Mouse (Mus musculus): Measurements from ENCODE around the gene Tmem95. TPM values are rescaled to one million over a fixed set of nuclear protein-coding genes. Genes with fewer than 3 reads are reported as not detected.

The Tmem95 gene
- polyA plus RNA-seq, 1 experiment from 2014 or later = not detected

- Histone ChIP-seq H3K4me1 (replicated peaks; ENCODE audit: control insufficient read depth, insufficient read depth, low read length) (no peaks in the 10 kb centered on the region; the same call in none of the 2 replicates), H3K9me3 (ENCODE audit: control insufficient read depth, low read length) (no peaks in the 10 kb centered on the region), H3K4me3 (ENCODE audit: low read depth, low read length) (no peak overlapping the region), H3K27me3 (ENCODE audit: control insufficient read depth, insufficient read depth, low read length) (no peaks in the 10 kb centered on the region), H3K4me2 (replicated peaks; ENCODE audit: low read depth, low read length) (no peak overlapping the region), H3K9ac (ENCODE audit: low read depth, low read length) (no peak overlapping the region), H3K27ac (ENCODE audit: low read depth, low read length) (no peak overlapping the region), H3K36me3 (ENCODE audit: control insufficient read depth, insufficient read depth, low read length) (no peaks in the 10 kb centered on the region)
- no peak for ATAC-seq (ENCODE audit: low FRiP score)
- 80% methylated on average over 8 of the region's 8 CpGs for WGBS
- DNase-seq (ENCODE audit: low spot score) = no peak
These were observed 6.8 kb upstream of the Tmem95 start for GRCm38 (mm10) chr11:69884663-69885062.

- Histone ChIP-seq H3K4me1 (replicated peaks; ENCODE audit: control insufficient read depth, insufficient read depth, low read length) (no peaks in the 10 kb centered on the region; the same call in none of the 2 replicates), H3K4me2 (replicated peaks; ENCODE audit: low read depth, low read length) (no peak overlapping the region), H3K27me3 (ENCODE audit: control insufficient read depth, insufficient read depth, low read length) (no peaks in the 10 kb centered on the region), H3K9ac (ENCODE audit: low read depth, low read length) (no peak overlapping the region), H3K27ac (ENCODE audit: low read depth, low read length) (no peak overlapping the region), H3K4me3 (ENCODE audit: low read depth, low read length) (no peak overlapping the region), H3K36me3 (ENCODE audit: control insufficient read depth, insufficient read depth, low read length) (no peaks in the 10 kb centered on the region), H3K9me3 (ENCODE audit: control insufficient read depth, low read length) (no peaks in the 10 kb centered on the region)
- DNase-seq (ENCODE audit: low spot score) (no peak), ATAC-seq (ENCODE audit: low FRiP score) (no peak)
- WGBS = 88% methylated on average over 9 of the region's 9 CpGs
These were observed 6.4 kb upstream of the Tmem95 start for GRCm38 (mm10) chr11:69884240-69884639.

- WGBS = 89% methylated on average over 8 of the region's 8 CpGs
- no peak for ATAC-seq (ENCODE audit: low FRiP score)
- Histone ChIP-seq H3K27ac (ENCODE audit: low read depth, low read length) (no peak overlapping the region), H3K9me3 (ENCODE audit: control insufficient read depth, low read length) (no peaks in the 10 kb centered on the region), H3K4me1 (replicated peaks; ENCODE audit: control insufficient read depth, insufficient read depth, low read length) (no peaks in the 10 kb centered on the region; the same call in none of the 2 replicates), H3K4me3 (ENCODE audit: low read depth, low read length) (no peak overlapping the region), H3K36me3 (ENCODE audit: control insufficient read depth, insufficient read depth, low read length) (no peaks in the 10 kb centered on the region), H3K4me2 (replicated peaks; ENCODE audit: low read depth, low read length) (no peak overlapping the region), H3K9ac (ENCODE audit: low read depth, low read length) (no peak overlapping the region), H3K27me3 (ENCODE audit: control insufficient read depth, insufficient read depth, low read length) (no peaks in the 10 kb centered on the region)
- no peak for DNase-seq (ENCODE audit: low spot score)
These were observed 5.8 kb upstream of the Tmem95 start for GRCm38 (mm10) chr11:69883527-69884151.

- H3K4me1 ChIP-seq (replicated peaks; ENCODE audit: control insufficient read depth, insufficient read depth, low read length) = no peaks in the 10 kb centered on the region; the same call in none of the 2 replicates
These were observed 5.2 kb upstream of the Tmem95 start for GRCm38 (mm10) chr11:69883066-69883465.

GRCm38 (mm10) chr11:69881787-69882670, 4.2 kb upstream of the Tmem95 start:
- H3K27me3 ChIP-seq (ENCODE audit: control insufficient read depth, insufficient read depth, low read length) = no peaks in the 10 kb centered on the region
- ATAC-seq (ENCODE audit: low FRiP score) (no peak), DNase-seq (ENCODE audit: low spot score) (no peak)
- peak overlapping the region; percentile 68 for H3K4me2 ChIP-seq (replicated peaks; ENCODE audit: low read depth, low read length)
- H3K9me3 ChIP-seq (ENCODE audit: control insufficient read depth, low read length) = no peaks in the 10 kb centered on the region
- H3K36me3 ChIP-seq (ENCODE audit: control insufficient read depth, insufficient read depth, low read length) = no peaks in the 10 kb centered on the region
- WGBS = 62% methylated on average over 21 of the region's 21 CpGs
- no peak overlapping the region for H3K27ac ChIP-seq (ENCODE audit: low read depth, low read length)
- H3K9ac ChIP-seq (ENCODE audit: low read depth, low read length) = peak overlapping the region; percentile 61; the same call in 1 of the 2 replicates
- H3K4me1 ChIP-seq (replicated peaks; ENCODE audit: control insufficient read depth, insufficient read depth, low read length) = no peaks in the 10 kb centered on the region; the same call in none of the 2 replicates
- no peak overlapping the region; the same call in none of the 2 replicates for H3K4me3 ChIP-seq (ENCODE audit: low read depth, low read length)

More at GRCm38 (mm10) chr11:69883066-69883465, 5.2 kb upstream of the Tmem95 start:
- Histone ChIP-seq H3K27ac (ENCODE audit: low read depth, low read length) (no peak overlapping the region), H3K4me3 (ENCODE audit: low read depth, low read length) (no peak overlapping the region), H3K36me3 (ENCODE audit: control insufficient read depth, insufficient read depth, low read length) (no peaks in the 10 kb centered on the region), H3K27me3 (ENCODE audit: control insufficient read depth, insufficient read depth, low read length) (no peaks in the 10 kb centered on the region), H3K4me2 (replicated peaks; ENCODE audit: low read depth, low read length) (no peak overlapping the region), H3K9ac (ENCODE audit: low read depth, low read length) (no peak overlapping the region), H3K9me3 (ENCODE audit: control insufficient read depth, low read length) (no peaks in the 10 kb centered on the region)
- peak; percentile 32 for DNase-seq (ENCODE audit: low spot score)
- ATAC-seq (ENCODE audit: low FRiP score) = no peak
- 69% methylated on average over 4 of the region's 4 CpGs for WGBS

- H3K4me1 ChIP-seq (replicated peaks; ENCODE audit: control insufficient read depth, insufficient read depth, low read length) = no peaks in the 10 kb centered on the region; the same call in none of the 2 replicates
- H3K27me3 ChIP-seq (ENCODE audit: control insufficient read depth, insufficient read depth, low read length) = no peaks in the 10 kb centered on the region
- H3K36me3 ChIP-seq (ENCODE audit: control insufficient read depth, insufficient read depth, low read length) = no peaks in the 10 kb centered on the region
- peak within 1 kb of the TSS; percentile 67 for H3K27ac ChIP-seq (ENCODE audit: low read depth, low read length)
- DNase-seq (ENCODE audit: low spot score) = peak; percentile 80
- H3K4me3 ChIP-seq (ENCODE audit: low read depth, low read length) = peak within 1 kb of the TSS; percentile 46
- under 1% methylated on average over 45 of the region's 46 CpGs for WGBS
- peak; percentile 73 for ATAC-seq (ENCODE audit: low FRiP score)
- no peaks in the 10 kb centered on the region for H3K9me3 ChIP-seq (ENCODE audit: control insufficient read depth, low read length)
- H3K4me2 ChIP-seq (replicated peaks; ENCODE audit: low read depth, low read length) = peak within 1 kb of the TSS; percentile 68
- H3K9ac ChIP-seq (ENCODE audit: low read depth, low read length) = peak within 1 kb of the TSS; percentile 61
These were observed 3.2 kb upstream of the Tmem95 start, which contains the start of gene Kctd11 for GRCm38 (mm10) chr11:69880853-69881603. Kctd11 (minus strand) TSS chr11:69881406.

- H3K4me3 ChIP-seq (ENCODE audit: low read depth, low read length) = peak overlapping the region; percentile 46
- peak; percentile 36; the same call in 1 of the 2 replicates for ATAC-seq (ENCODE audit: low FRiP score)
- DNase-seq (ENCODE audit: low spot score) = peak; percentile 72
These were observed 2.7 kb upstream of the Tmem95 start for GRCm38 (mm10) chr11:69880506-69880852.

GRCm38 (mm10) chr11:69879711-69880110, 1.9 kb upstream of the Tmem95 start:
- no peaks in the 10 kb centered on the region for H3K27me3 ChIP-seq (ENCODE audit: control insufficient read depth, insufficient read depth, low read length)

More at GRCm38 (mm10) chr11:69880506-69880852, 2.7 kb upstream of the Tmem95 start:
- under 1% methylated on average over 18 of the region's 18 CpGs for WGBS
- Histone ChIP-seq H3K27ac (ENCODE audit: low read depth, low read length) (peak overlapping the region; percentile 67; the same call in 1 of the 2 replicates), H3K4me1 (replicated peaks; ENCODE audit: control insufficient read depth, insufficient read depth, low read length) (no peaks in the 10 kb centered on the region; the same call in none of the 2 replicates), H3K9ac (ENCODE audit: low read depth, low read length) (peak overlapping the region; percentile 61; the same call in 1 of the 2 replicates), H3K27me3 (ENCODE audit: control insufficient read depth, insufficient read depth, low read length) (no peaks in the 10 kb centered on the region), H3K36me3 (ENCODE audit: control insufficient read depth, insufficient read depth, low read length) (no peaks in the 10 kb centered on the region), H3K9me3 (ENCODE audit: control insufficient read depth, low read length) (no peaks in the 10 kb centered on the region), H3K4me2 (replicated peaks; ENCODE audit: low read depth, low read length) (peak overlapping the region; percentile 68)

More at GRCm38 (mm10) chr11:69879711-69880110, 1.9 kb upstream of the Tmem95 start:
- no peaks in the 10 kb centered on the region for H3K9me3 ChIP-seq (ENCODE audit: control insufficient read depth, low read length)
- no peaks in the 10 kb centered on the region; the same call in none of the 2 replicates for H3K4me1 ChIP-seq (replicated peaks; ENCODE audit: control insufficient read depth, insufficient read depth, low read length)
- no peak overlapping the region for H3K9ac ChIP-seq (ENCODE audit: low read depth, low read length)
- ATAC-seq (ENCODE audit: low FRiP score) (no peak), DNase-seq (ENCODE audit: low spot score) (no peak)
- peak overlapping the region; percentile 68 for H3K4me2 ChIP-seq (replicated peaks; ENCODE audit: low read depth, low read length)
- H3K27ac ChIP-seq (ENCODE audit: low read depth, low read length) = no peak overlapping the region
- WGBS = 58% methylated on average over 15 of the region's 15 CpGs
- H3K4me3 ChIP-seq (ENCODE audit: low read depth, low read length) = no peak overlapping the region
- H3K36me3 ChIP-seq (ENCODE audit: control insufficient read depth, insufficient read depth, low read length) = no peaks in the 10 kb centered on the region
